Comparison of ENCODE assay signal across 13 mouse cellular contexts in genomic region chr12:83043980-83044620, GRCm38 (mm10).
A peak's percentile ranks its signal among the peaks of the same experiment; 100 is the strongest.
DNase-seq lines count a peak whose midpoint lies in the region; ATAC-seq lines count a peak whose summit lies in the region.
"Had no signal": no experiment of that assay in that cellular context is flagged by ENCODE, and none has a peak within 500 bp of the region (broad histone marks: within the 10 kb centered on the region; RNA-seq: fewer than 3 reads in every experiment).

No protein-coding gene starts in this region.

- no peak overlapping the region for H3K9ac ChIP-seq in neural tube, embryonic 11.5 days (ENCODE audit: low read length)
- H3K9ac ChIP-seq in liver, embryonic 11.5 days (ENCODE audit: low read depth, low read length) = no peak overlapping the region
- H3K9ac ChIP-seq: limb, embryonic 12.5 days; lung, embryonic 14.5 days had no signal

- peaks cover 3% of the 10 kb centered on the region; the same call in 1 of the 2 replicates for H3K4me1 ChIP-seq in neural tube, embryonic 11.5 days (ENCODE audit: control insufficient read depth, insufficient read depth, low read length)
- H3K4me1 ChIP-seq in midbrain, embryonic 10.5 days = peaks cover 26% of the 10 kb centered on the region
- no peaks in the 10 kb centered on the region for H3K4me1 ChIP-seq in liver, embryonic 11.5 days (replicated peaks; ENCODE audit: control insufficient read depth, insufficient read depth, low read length)

- DNase-seq in embryo, embryonic 11 days = peak; percentile 3
- no peak for DNase-seq in embryo, embryonic 10 days (ENCODE audit: low spot score)
- peak; percentile 15 for DNase-seq in neural tube, embryonic 11.5 days (ENCODE audit: low spot score)
- no peak for DNase-seq in neural tube, embryonic 10.5 days (ENCODE audit: extremely low spot score, low spot score)
- no peak for DNase-seq in midbrain, embryonic 10.5 days (ENCODE audit: low spot score)
- DNase-seq in lung, postnatal 25 days (ENCODE audit: low spot score) = no peak
- DNase-seq in liver, embryonic 11.5 days (ENCODE audit: low spot score) = no peak
- DNase-seq in gastrocnemius, postnatal 25 days = no peak
- DNase-seq: adrenal gland, postnatal 36 days; cerebellum, adult 11 months; kidney, adult 11 months; lung, embryonic 14.5 days had no signal

- ATAC-seq in neural tube, embryonic 11.5 days (ENCODE audit: insufficient read depth, low FRiP score, low TSS enrichment) = no peak
- no peak for ATAC-seq in liver, embryonic 11.5 days (replicated peaks; ENCODE audit: low FRiP score)

- no peaks in the 10 kb centered on the region for H3K9me3 ChIP-seq in neural tube, embryonic 11.5 days (ENCODE audit: control insufficient read depth, low read length)
- no peaks in the 10 kb centered on the region for H3K9me3 ChIP-seq in midbrain, embryonic 10.5 days (replicated peaks)
- H3K9me3 ChIP-seq in liver, embryonic 11.5 days (ENCODE audit: control insufficient read depth, low read length) = no peaks in the 10 kb centered on the region
- H3K9me3 ChIP-seq: limb, embryonic 12.5 days had no signal

- no peak overlapping the region for H3K4me3 ChIP-seq in neural tube, embryonic 11.5 days (ENCODE audit: low read depth, low read length)
- H3K4me3 ChIP-seq in midbrain, embryonic 10.5 days = no peak overlapping the region
- no peak overlapping the region for H3K4me3 ChIP-seq in liver, embryonic 11.5 days (ENCODE audit: low read depth, low read length)
- H3K4me3 ChIP-seq: limb, embryonic 12.5 days had no signal

- H3K36me3 ChIP-seq in neural tube, embryonic 11.5 days (ENCODE audit: control insufficient read depth, insufficient read depth, low read length) = no peaks in the 10 kb centered on the region
- no peaks in the 10 kb centered on the region for H3K36me3 ChIP-seq in midbrain, embryonic 10.5 days
- no peaks in the 10 kb centered on the region for H3K36me3 ChIP-seq in liver, embryonic 11.5 days (ENCODE audit: control insufficient read depth, insufficient read depth, low read length)
- H3K36me3 ChIP-seq: limb, embryonic 12.5 days had no signal

- H3K4me2 ChIP-seq in neural tube, embryonic 11.5 days (ENCODE audit: low read depth) = no peak overlapping the region
- H3K4me2 ChIP-seq in liver, embryonic 11.5 days = no peak overlapping the region
- H3K4me2 ChIP-seq: limb, embryonic 12.5 days; lung, embryonic 14.5 days had no signal

- WGBS in neural tube, embryonic 11.5 days = 62% methylated on average over 6 of the region's 6 CpGs
- 66% methylated on average over 6 of the region's 6 CpGs for WGBS in midbrain, embryonic 10.5 days
- 66% methylated on average over 6 of the region's 6 CpGs for WGBS in liver, embryonic 11.5 days

- H3K27ac ChIP-seq in neural tube, embryonic 11.5 days (ENCODE audit: low read depth, low read length) = 0 out of 2 replicates have a peak overlapping the region, but pooled peaks have one; percentile 47
- H3K27ac ChIP-seq in midbrain, embryonic 10.5 days (replicated peaks) = peak overlapping the region; percentile 66
- no peak overlapping the region for H3K27ac ChIP-seq in liver, embryonic 11.5 days (ENCODE audit: low read depth, low read length)
- H3K27ac ChIP-seq: limb, embryonic 12.5 days had no signal

- no peaks in the 10 kb centered on the region for H3K27me3 ChIP-seq in neural tube, embryonic 11.5 days (ENCODE audit: control insufficient read depth, insufficient read depth, low read length)
- H3K27me3 ChIP-seq in midbrain, embryonic 10.5 days (ENCODE audit: low read depth, poor library complexity, severe bottlenecking) = peaks cover 29% of the 10 kb centered on the region
- no peaks in the 10 kb centered on the region for H3K27me3 ChIP-seq in liver, embryonic 11.5 days (replicated peaks; ENCODE audit: control insufficient read depth, insufficient read depth, low read length)

Comparison
In these comparisons a context has a peak if more than half of its experiments do, and no peak if none do; other contexts are left out.
1. DNase-seq: peak in embryo, embryonic 11 days (single experiment) and neural tube, embryonic 11.5 days (single experiment); none in embryo, embryonic 10 days (single experiment), neural tube, embryonic 10.5 days (single experiment), midbrain, embryonic 10.5 days (single experiment), lung, postnatal 25 days (single experiment), liver, embryonic 11.5 days (single experiment) and gastrocnemius, postnatal 25 days (single experiment).